Mouse (Mus musculus) lung, embryonic 15.5 days (tissue): ENCODE measurements at regions not wholly inside any gene's neighbourhood (a gene's known extent, or its start where the extent isn't known, plus 50 kb on each side); places are given as distances from the start of the nearest gene placed in this dataset.
"Not testable (repeated sequence)": the region's sequence is repeated elsewhere in the genome, so short reads cannot be mapped to it uniquely, and the experiment has no call there.

Source experiments
- ATAC-seq: fragments of 200-750 bp; cut with Nextera tagmentation; 2 replicates; pipeline ENCODE4 v1.8.0; 2017; ENCODE audit warnings: moderate number of reproducible peaks, borderline replicate concordance; ENCODE audit not compliant: low FRiP score, low TSS enrichment; ENCODE audit errors: extremely low read depth
- H3K27ac ChIP-seq: fragments of 300-500 bp; sonication (generic); 2 replicates; pipeline ENCODE4 v1.5.1; 2015; ENCODE audit warnings: moderate library complexity, mild to moderate bottlenecking, inconsistent platforms
- H3K27me3 ChIP-seq: fragments of 300-500 bp; sonication (generic); 2 replicates; pipeline ENCODE4 v1.6.1; 2015; ENCODE audit warnings: inconsistent platforms
- H3K36me3 ChIP-seq: fragments of 300-500 bp; sonication (generic); 2 replicates; pipeline ENCODE4 v1.6.1; 2015; ENCODE audit warnings: inconsistent platforms
- H3K4me1 ChIP-seq: fragments of 300-500 bp; sonication (generic); 2 replicates; pipeline ENCODE4 v1.6.1; 2015; ENCODE audit warnings: inconsistent platforms
- H3K4me2 ChIP-seq: fragments of 300-500 bp; sonication (generic); 2 replicates; pipeline ENCODE4 v1.6.1; 2015; ENCODE audit warnings: inconsistent platforms, mild to moderate bottlenecking, moderate library complexity
- H3K4me3 ChIP-seq: fragments of 300-500 bp; sonication (generic); 2 replicates; pipeline ENCODE4 v1.5.1; 2015; ENCODE audit warnings: mild to moderate bottlenecking, inconsistent platforms
- H3K9ac ChIP-seq: fragments of 300-500 bp; sonication (generic); 2 replicates; pipeline ENCODE4 v1.6.1; 2015; ENCODE audit warnings: inconsistent platforms
- H3K9me3 ChIP-seq: fragments of 300-500 bp; sonication (generic); 2 replicates; pipeline ENCODE4 v1.6.1; 2016; ENCODE audit warnings: inconsistent platforms
- WGBS: fragments of 180-500 bp; shearing (Covaris S2); methylation state at CpG from one replicate; pipeline ENCODE4 v1.1.7; 2015; 5-methylcytosine and 5-hydroxymethylcytosine counted together

GRCm38 (mm10) chr15:60333573-60334306, 317.3 kb upstream of the 4933412E24Rik start:
- H3K4me1 ChIP-seq = no peaks in the 10 kb centered on the region
- H3K4me2 ChIP-seq = no peak overlapping the region
- no peak overlapping the region for H3K4me3 ChIP-seq
- no peaks in the 10 kb centered on the region for H3K36me3 ChIP-seq
- no peak for ATAC-seq
- 54% methylated on average over 5 of the region's 5 CpGs for WGBS
- H3K27me3 ChIP-seq = no peaks in the 10 kb centered on the region
- no peak overlapping the region for H3K27ac ChIP-seq
- H3K9me3 ChIP-seq = no peaks in the 10 kb centered on the region
- H3K9ac ChIP-seq = no peak overlapping the region

GRCm38 (mm10) chr15:60317577-60317976, 301.2 kb upstream of the 4933412E24Rik start:
- Histone ChIP-seq H3K27ac (no peak overlapping the region), H3K4me2 (no peak overlapping the region), H3K4me1 (no peaks in the 10 kb centered on the region), H3K27me3 (no peaks in the 10 kb centered on the region), H3K4me3 (no peak overlapping the region), H3K36me3 (no peaks in the 10 kb centered on the region), H3K9ac (no peak overlapping the region), H3K9me3 (no peaks in the 10 kb centered on the region)
- 92% methylated on average over 2 of the region's 2 CpGs for WGBS
- no peak for ATAC-seq

- WGBS = 68% methylated on average over 5 of the region's 5 CpGs
- H3K4me3 ChIP-seq = no peak overlapping the region
- H3K4me2 ChIP-seq = no peak overlapping the region
- no peak overlapping the region for H3K9ac ChIP-seq
- H3K27me3 ChIP-seq = no peaks in the 10 kb centered on the region
- no peaks in the 10 kb centered on the region for H3K9me3 ChIP-seq
- peaks cover 4% of the 10 kb centered on the region; the same call in 1 of the 2 replicates for H3K4me1 ChIP-seq
- no peaks in the 10 kb centered on the region for H3K36me3 ChIP-seq
- no peak for ATAC-seq
- H3K27ac ChIP-seq = no peak overlapping the region
Observed at GRCm38 (mm10) chr15:60315210-60315609, 298.8 kb upstream of the 4933412E24Rik start.

- H3K4me2 ChIP-seq = no peak overlapping the region
- no peaks in the 10 kb centered on the region for H3K36me3 ChIP-seq
- no peaks in the 10 kb centered on the region for H3K27me3 ChIP-seq
- no peak overlapping the region for H3K9ac ChIP-seq
- H3K27ac ChIP-seq = no peak overlapping the region
- no peaks in the 10 kb centered on the region for H3K9me3 ChIP-seq
- H3K4me1 ChIP-seq = peaks cover 7% of the 10 kb centered on the region; the same call in 1 of the 2 replicates
- no peak overlapping the region for H3K4me3 ChIP-seq
- ATAC-seq = no peak
- 70% methylated on average over 3 of the region's 3 CpGs for WGBS
Observed at GRCm38 (mm10) chr15:60309909-60310308, 293.5 kb upstream of the 4933412E24Rik start.

- Histone ChIP-seq H3K9me3 (no peaks in the 10 kb centered on the region), H3K9ac (no peak overlapping the region), H3K4me1 (peaks cover 7% of the 10 kb centered on the region; the same call in 1 of the 2 replicates), H3K27ac (no peak overlapping the region), H3K4me2 (no peak overlapping the region), H3K36me3 (no peaks in the 10 kb centered on the region), H3K4me3 (no peak overlapping the region), H3K27me3 (no peaks in the 10 kb centered on the region)
- no peak for ATAC-seq
- 67% methylated on average over 1 of the region's 1 CpGs for WGBS
Observed at GRCm38 (mm10) chr15:60308968-60309367, 292.6 kb upstream of the 4933412E24Rik start.

GRCm38 (mm10) chr15:60308126-60308525, 291.7 kb upstream of the 4933412E24Rik start:
- WGBS = 84% methylated on average over 2 of the region's 2 CpGs
- no peak for ATAC-seq
- Histone ChIP-seq H3K36me3 (no peaks in the 10 kb centered on the region), H3K4me1 (peaks cover 7% of the 10 kb centered on the region; the same call in 1 of the 2 replicates), H3K9me3 (no peaks in the 10 kb centered on the region), H3K4me2 (no peak overlapping the region), H3K27ac (no peak overlapping the region), H3K9ac (no peak overlapping the region), H3K27me3 (no peaks in the 10 kb centered on the region), H3K4me3 (no peak overlapping the region)

GRCm38 (mm10) chr15:60303501-60303900, 287.1 kb upstream of the 4933412E24Rik start:
- H3K36me3 ChIP-seq = no peaks in the 10 kb centered on the region
- peak overlapping the region; percentile 11; the same call in 1 of the 2 replicates for H3K27ac ChIP-seq
- no peaks in the 10 kb centered on the region for H3K27me3 ChIP-seq
- H3K9me3 ChIP-seq = no peaks in the 10 kb centered on the region
- ATAC-seq = no peak
- H3K4me2 ChIP-seq = no peak overlapping the region
- H3K4me1 ChIP-seq = no peaks in the 10 kb centered on the region
- H3K4me3 ChIP-seq = no peak overlapping the region
- 71% methylated on average over 4 of the region's 4 CpGs for WGBS
- no peak overlapping the region for H3K9ac ChIP-seq

GRCm38 (mm10) chr15:60301939-60302338, 285.5 kb upstream of the 4933412E24Rik start:
- H3K9ac ChIP-seq = no peak overlapping the region
- H3K27me3 ChIP-seq = no peaks in the 10 kb centered on the region
- H3K4me1 ChIP-seq = no peaks in the 10 kb centered on the region
- 66% methylated on average over 4 of the region's 4 CpGs for WGBS
- no peak overlapping the region for H3K27ac ChIP-seq
- H3K4me3 ChIP-seq = no peak overlapping the region
- ATAC-seq = peak; percentile 49; the same call in 1 of the 2 replicates
- no peak overlapping the region for H3K4me2 ChIP-seq
- H3K9me3 ChIP-seq = no peaks in the 10 kb centered on the region
- H3K36me3 ChIP-seq = no peaks in the 10 kb centered on the region

GRCm38 (mm10) chr15:60285321-60285720, 268.9 kb upstream of the 4933412E24Rik start:
- Histone ChIP-seq H3K36me3 (no peaks in the 10 kb centered on the region), H3K9ac (no peak overlapping the region), H3K27me3 (no peaks in the 10 kb centered on the region), H3K4me1 (no peaks in the 10 kb centered on the region), H3K27ac (no peak overlapping the region), H3K4me3 (no peak overlapping the region), H3K4me2 (no peak overlapping the region), H3K9me3 (no peaks in the 10 kb centered on the region)
- ATAC-seq = no peak
- 76% methylated on average over 4 of the region's 4 CpGs for WGBS

GRCm38 (mm10) chr15:60280378-60280777, 264.0 kb upstream of the 4933412E24Rik start:
- H3K27ac ChIP-seq = no peak overlapping the region
- no peaks in the 10 kb centered on the region for H3K36me3 ChIP-seq
- no peaks in the 10 kb centered on the region for H3K9me3 ChIP-seq
- 76% methylated on average over 2 of the region's 2 CpGs for WGBS
- no peak overlapping the region for H3K9ac ChIP-seq
- no peak for ATAC-seq
- no peak overlapping the region for H3K4me2 ChIP-seq
- H3K4me1 ChIP-seq = no peaks in the 10 kb centered on the region
- H3K27me3 ChIP-seq = no peaks in the 10 kb centered on the region
- H3K4me3 ChIP-seq = no peak overlapping the region

- H3K9ac ChIP-seq, H3K27ac ChIP-seq, H3K27me3 ChIP-seq, H3K9me3 ChIP-seq, ATAC-seq, H3K4me2 ChIP-seq, H3K4me3 ChIP-seq, H3K36me3 ChIP-seq, H3K4me1 ChIP-seq: not testable (repeated sequence)
Observed at GRCm38 (mm10) chr15:60253661-60254060, 237.2 kb upstream of the 4933412E24Rik start.

- H3K4me2 ChIP-seq = no peak overlapping the region
- H3K4me1 ChIP-seq = no peaks in the 10 kb centered on the region
- 12% methylated on average over 4 of the region's 4 CpGs for WGBS
- H3K4me3 ChIP-seq = no peak overlapping the region
- no peak overlapping the region for H3K9ac ChIP-seq
- no peaks in the 10 kb centered on the region for H3K9me3 ChIP-seq
- H3K27ac ChIP-seq = no peak overlapping the region
- no peaks in the 10 kb centered on the region for H3K27me3 ChIP-seq
- no peaks in the 10 kb centered on the region for H3K36me3 ChIP-seq
- ATAC-seq = peak; percentile 42; the same call in 1 of the 2 replicates
Observed at GRCm38 (mm10) chr15:60226335-60226938, 210.0 kb upstream of the 4933412E24Rik start.
